Mouse (Mus musculus): ENCODE results near the gene Hspb11. TPM values are rescaled to one million over a fixed set of nuclear protein-coding genes. Genes with fewer than 3 reads are reported as not detected.

Hspb11 gene
- polyA plus RNA-seq (2014; fragmentation: Nextera tagmentation; extraction: Ambion mirVana) = 32.9 and 40.6 TPM in 2 replicates

- ATAC-seq (ENCODE audit: insufficient number of reproducible peaks, insufficient read depth, low FRiP score, low read depth) = peak; percentile 97
- Histone ChIP-seq H3K4me3 (ENCODE audit: control insufficient read depth in 1 of 2, insufficient read depth in 1 of 2, low read depth in 1 of 2, low read length in 2 of 2) (peak within 1 kb of the TSS; percentile 72 to 98), H3K9me3 (ENCODE audit: control insufficient read depth, low read length) (no peaks in the 10 kb centered on the region), H3K4me1 (ENCODE audit: control insufficient read depth in 2 of 2, insufficient read depth in 2 of 2, low read length in 2 of 2) (peaks cover 9 to 30% of the 10 kb centered on the region in 2 experiments), H3K36me3 (ENCODE audit: control insufficient read depth, insufficient read depth, low read length) (no peaks in the 10 kb centered on the region), H3K27me3 (ENCODE audit: control insufficient read depth, insufficient read depth, low read length) (no peaks in the 10 kb centered on the region), H3K9ac (ENCODE audit: low read length) (peak within 1 kb of the TSS; percentile 93), H3K27ac (replicated peaks in 1 of 2; ENCODE audit: control insufficient read depth in 1 of 2, insufficient read depth in 1 of 2, low read depth in 2 of 2, low read length in 2 of 2) (peak within 1 kb of the TSS; percentile 83 to 86), H3K4me2 (ENCODE audit: low read length) (peak within 1 kb of the TSS; percentile 80)
- WGBS = under 1% methylated on average over 84 of the region's 101 CpGs
Measured at GRCm38 (mm10) chr4:107253125-107254091, at the start of gene Hspb11, which contains the start of gene Lrrc42. Hspb11 (plus strand) TSS chr4:107253593. Lrrc42 (minus strand) TSS chr4:107253532.

DNA sequence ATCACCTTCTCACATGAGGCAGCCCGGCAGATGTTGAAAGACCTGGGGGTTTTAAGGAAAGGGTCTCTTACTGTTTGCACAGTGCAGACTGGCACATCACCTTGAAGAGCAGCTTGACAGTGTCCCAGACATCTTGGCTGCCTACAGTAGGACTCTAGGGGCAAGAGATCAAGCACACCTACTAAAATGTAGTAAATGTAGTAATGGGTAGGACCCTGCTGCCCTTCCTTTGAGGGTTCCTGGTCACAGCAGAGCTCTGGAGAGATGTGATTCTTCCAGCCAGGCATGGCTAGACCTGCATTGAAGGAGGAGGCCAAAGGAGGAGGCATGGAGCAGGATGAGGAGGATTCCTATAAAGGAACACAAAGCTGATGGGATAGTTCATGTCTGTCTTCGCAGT lies 46.4 kb upstream of the Hspb11 start:
- Histone ChIP-seq H3K27ac (replicated peaks in 1 of 2; ENCODE audit: control insufficient read depth in 1 of 2, insufficient read depth in 1 of 2, low read depth in 2 of 2, low read length in 2 of 2) (no peak overlapping the region), H3K4me2 (ENCODE audit: low read length) (no peak overlapping the region), H3K36me3 (ENCODE audit: control insufficient read depth, insufficient read depth, low read length) (peaks cover 49% of the 10 kb centered on the region), H3K9ac (ENCODE audit: low read length) (no peak overlapping the region), H3K27me3 (ENCODE audit: control insufficient read depth, insufficient read depth, low read length) (peaks cover 9% of the 10 kb centered on the region; the same call in 1 of the 2 replicates), H3K4me1 (ENCODE audit: control insufficient read depth in 2 of 2, insufficient read depth in 2 of 2, low read length in 2 of 2) (peaks cover 0 to 4% of the 10 kb centered on the region in 2 experiments; a peak in 2 of 4 replicates), H3K9me3 (ENCODE audit: control insufficient read depth, low read length) (no peaks in the 10 kb centered on the region), H3K4me3 (ENCODE audit: control insufficient read depth in 1 of 2, insufficient read depth in 1 of 2, low read depth in 1 of 2, low read length in 2 of 2) (no peak overlapping the region)
- WGBS = 98% methylated on average over 2 of the region's 2 CpGs
- no peak for ATAC-seq (ENCODE audit: insufficient number of reproducible peaks, insufficient read depth, low FRiP score, low read depth)

DNA sequence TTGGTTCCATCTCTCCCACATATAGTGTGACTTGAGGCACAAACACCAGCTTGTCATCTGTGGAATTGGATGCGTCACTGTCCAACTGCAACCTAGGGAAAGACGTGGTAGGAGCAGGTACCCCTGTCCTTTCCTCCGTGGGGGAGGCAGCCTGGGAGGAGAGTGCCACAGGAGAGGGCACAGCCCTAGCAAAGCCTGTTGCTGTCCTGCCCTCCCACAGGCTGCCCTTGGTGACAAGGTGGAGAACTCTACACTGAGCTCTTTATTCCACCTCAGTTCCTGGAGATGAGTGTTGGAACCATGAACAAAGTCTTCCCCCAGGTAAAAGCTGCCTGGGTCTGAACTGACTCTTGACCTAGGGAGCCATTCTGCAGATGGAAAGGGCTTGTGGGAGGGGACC lies 44.5 kb upstream of the Hspb11 start, which contains the start of gene Ldlrad1:
TSS of gene Ldlrad1 (plus strand) at position 301 of the 400 bp plus-strand sequence.
- Histone ChIP-seq H3K9me3 (ENCODE audit: control insufficient read depth, low read length) (no peaks in the 10 kb centered on the region), H3K4me1 (ENCODE audit: control insufficient read depth in 2 of 2, insufficient read depth in 2 of 2, low read length in 2 of 2) (peaks cover 0 to 4% of the 10 kb centered on the region in 2 experiments; a peak in 2 of 4 replicates), H3K4me3 (ENCODE audit: control insufficient read depth in 1 of 2, insufficient read depth in 1 of 2, low read depth in 1 of 2, low read length in 2 of 2) (no peak within 1 kb of the TSS), H3K4me2 (ENCODE audit: low read length) (no peak within 1 kb of the TSS), H3K9ac (ENCODE audit: low read length) (no peak within 1 kb of the TSS), H3K36me3 (ENCODE audit: control insufficient read depth, insufficient read depth, low read length) (peaks cover 31% of the 10 kb centered on the region), H3K27ac (replicated peaks in 1 of 2; ENCODE audit: control insufficient read depth in 1 of 2, insufficient read depth in 1 of 2, low read depth in 2 of 2, low read length in 2 of 2) (no peak within 1 kb of the TSS), H3K27me3 (ENCODE audit: control insufficient read depth, insufficient read depth, low read length) (peaks cover 27% of the 10 kb centered on the region)
- 84% methylated on average over 3 of the region's 3 CpGs for WGBS
- no peak for ATAC-seq (ENCODE audit: insufficient number of reproducible peaks, insufficient read depth, low FRiP score, low read depth)

GRCm38 (mm10) chr4:107210483-107211097 lies 42.8 kb upstream of the Hspb11 start:
- Histone ChIP-seq H3K36me3 (ENCODE audit: control insufficient read depth, insufficient read depth, low read length) (peaks cover 15% of the 10 kb centered on the region), H3K9me3 (ENCODE audit: control insufficient read depth, low read length) (no peaks in the 10 kb centered on the region), H3K9ac (ENCODE audit: low read length) (no peak overlapping the region), H3K27me3 (ENCODE audit: control insufficient read depth, insufficient read depth, low read length) (peaks cover 43% of the 10 kb centered on the region), H3K4me2 (ENCODE audit: low read length) (no peak overlapping the region), H3K27ac (replicated peaks in 1 of 2; ENCODE audit: control insufficient read depth in 1 of 2, insufficient read depth in 1 of 2, low read depth in 2 of 2, low read length in 2 of 2) (no peak overlapping the region), H3K4me1 (ENCODE audit: control insufficient read depth in 2 of 2, insufficient read depth in 2 of 2, low read length in 2 of 2) (peaks cover 0 to 4% of the 10 kb centered on the region in 2 experiments; a peak in 2 of 4 replicates), H3K4me3 (ENCODE audit: control insufficient read depth in 1 of 2, insufficient read depth in 1 of 2, low read depth in 1 of 2, low read length in 2 of 2) (no peak overlapping the region)
- no peak for ATAC-seq (ENCODE audit: insufficient number of reproducible peaks, insufficient read depth, low FRiP score, low read depth)
- 68% methylated on average over 5 of the region's 5 CpGs for WGBS

- 0 out of 2 replicates have a peak, but pooled peaks have one; percentile 17 for ATAC-seq (ENCODE audit: insufficient number of reproducible peaks, insufficient read depth, low FRiP score, low read depth)
Measured at GRCm38 (mm10) chr4:107211465-107211864, 41.9 kb upstream of the Hspb11 start.

GRCm38 (mm10) chr4:107211936-107212335 lies 41.5 kb upstream of the Hspb11 start:
- WGBS = 73% methylated on average over 5 of the region's 5 CpGs
- Histone ChIP-seq H3K27me3 (ENCODE audit: control insufficient read depth, insufficient read depth, low read length) (peaks cover 45% of the 10 kb centered on the region), H3K4me2 (ENCODE audit: low read length) (no peak overlapping the region), H3K9me3 (ENCODE audit: control insufficient read depth, low read length) (no peaks in the 10 kb centered on the region), H3K27ac (replicated peaks in 1 of 2; ENCODE audit: control insufficient read depth in 1 of 2, insufficient read depth in 1 of 2, low read depth in 2 of 2, low read length in 2 of 2) (no peak overlapping the region), H3K36me3 (ENCODE audit: control insufficient read depth, insufficient read depth, low read length) (peaks cover 8% of the 10 kb centered on the region; the same call in 1 of the 2 replicates), H3K9ac (ENCODE audit: low read length) (no peak overlapping the region), H3K4me3 (ENCODE audit: control insufficient read depth in 1 of 2, insufficient read depth in 1 of 2, low read depth in 1 of 2, low read length in 2 of 2) (no peak overlapping the region), H3K4me1 (ENCODE audit: control insufficient read depth in 2 of 2, insufficient read depth in 2 of 2, low read length in 2 of 2) (peaks cover 0 to 4% of the 10 kb centered on the region in 2 experiments; a peak in 2 of 4 replicates)
- no peak for ATAC-seq (ENCODE audit: insufficient number of reproducible peaks, insufficient read depth, low FRiP score, low read depth)

More at GRCm38 (mm10) chr4:107211465-107211864, 41.9 kb upstream of the Hspb11 start:
- 48% methylated on average over 4 of the region's 4 CpGs for WGBS
- Histone ChIP-seq H3K36me3 (ENCODE audit: control insufficient read depth, insufficient read depth, low read length) (peaks cover 13% of the 10 kb centered on the region), H3K9me3 (ENCODE audit: control insufficient read depth, low read length) (no peaks in the 10 kb centered on the region), H3K9ac (ENCODE audit: low read length) (no peak overlapping the region), H3K4me1 (ENCODE audit: control insufficient read depth in 2 of 2, insufficient read depth in 2 of 2, low read length in 2 of 2) (peaks cover 0 to 4% of the 10 kb centered on the region in 2 experiments; a peak in 2 of 4 replicates), H3K27me3 (ENCODE audit: control insufficient read depth, insufficient read depth, low read length) (peaks cover 45% of the 10 kb centered on the region), H3K4me2 (ENCODE audit: low read length) (no peak overlapping the region), H3K27ac (replicated peaks in 1 of 2; ENCODE audit: control insufficient read depth in 1 of 2, insufficient read depth in 1 of 2, low read depth in 2 of 2, low read length in 2 of 2) (no peak overlapping the region), H3K4me3 (ENCODE audit: control insufficient read depth in 1 of 2, insufficient read depth in 1 of 2, low read depth in 1 of 2, low read length in 2 of 2) (no peak overlapping the region)

- Histone ChIP-seq H3K36me3 (ENCODE audit: control insufficient read depth, insufficient read depth, low read length) (0 out of 2 replicates have a peak, but pooled peaks cover 6% of the 10 kb centered on the region), H3K9me3 (ENCODE audit: control insufficient read depth, low read length) (no peaks in the 10 kb centered on the region)
- 67% methylated on average over 12 of the region's 12 CpGs for WGBS
Measured at GRCm38 (mm10) chr4:107213279-107214011, 39.9 kb upstream of the Hspb11 start.

More at GRCm38 (mm10) chr4:107213279-107214011, 39.9 kb upstream of the Hspb11 start:
- H3K4me3 ChIP-seq (ENCODE audit: control insufficient read depth in 1 of 2, insufficient read depth in 1 of 2, low read depth in 1 of 2, low read length in 2 of 2) = no peak overlapping the region
- H3K4me1 ChIP-seq (ENCODE audit: control insufficient read depth in 2 of 2, insufficient read depth in 2 of 2, low read length in 2 of 2) = peaks cover 0 to 4% of the 10 kb centered on the region in 2 experiments; a peak in 2 of 4 replicates
- H3K27ac ChIP-seq (replicated peaks in 1 of 2; ENCODE audit: control insufficient read depth in 1 of 2, insufficient read depth in 1 of 2, low read depth in 2 of 2, low read length in 2 of 2) = no peak overlapping the region
- H3K9ac ChIP-seq (ENCODE audit: low read length) = no peak overlapping the region
- no peak overlapping the region for H3K4me2 ChIP-seq (ENCODE audit: low read length)
- no peak for ATAC-seq (ENCODE audit: insufficient number of reproducible peaks, insufficient read depth, low FRiP score, low read depth)
- peaks cover 49% of the 10 kb centered on the region for H3K27me3 ChIP-seq (ENCODE audit: control insufficient read depth, insufficient read depth, low read length)

Data from heart, embryonic 14.5 days (tissue).